Mouse (Mus musculus): ENCODE results near the gene Adgrd1. TPM values are rescaled to one million over a fixed set of nuclear protein-coding genes. Genes with fewer than 3 reads are reported as not detected.

The Adgrd1 gene
- total and polyA plus RNA-seq, 2 experiments from 2014 or later, result 0.17 to 0.77 TPM

DNA sequence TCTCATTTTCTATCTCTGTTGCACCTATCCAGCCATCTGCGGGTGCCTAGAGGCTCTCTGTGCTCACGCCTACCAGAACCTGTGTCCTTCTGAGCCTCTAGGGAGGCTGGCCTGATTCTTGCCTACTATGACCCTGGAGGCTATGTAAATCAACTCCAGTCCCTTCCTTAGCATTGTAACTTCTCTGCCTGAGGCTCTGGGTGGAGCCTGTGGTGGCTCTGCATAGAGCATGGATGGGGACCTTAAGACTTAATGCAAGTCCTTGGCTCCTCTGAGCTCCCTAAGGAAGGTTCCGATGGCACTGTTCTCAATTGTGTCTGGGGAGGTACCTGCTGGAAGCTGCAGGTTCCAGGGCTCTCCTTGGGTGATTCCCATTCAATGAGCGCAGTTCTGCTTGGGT is 136.8 kb downstream of the Adgrd1 start:
- no peaks in the 10 kb centered on the region for H3K27me3 ChIP-seq (ENCODE audit: insufficient read depth, low read length)
- H3K4me3 ChIP-seq (ENCODE audit: low read depth, low read length), result no peak overlapping the region
- DNase-seq (ENCODE audit: low spot score) (no peak), ATAC-seq (ENCODE audit: low FRiP score) (no peak)
- H3K9ac ChIP-seq (replicated peaks; ENCODE audit: low read length, poor library complexity, severe bottlenecking), result no peak overlapping the region
- 90% methylated on average over 4 of the region's 4 CpGs for WGBS
- no peaks in the 10 kb centered on the region for H3K36me3 ChIP-seq (ENCODE audit: insufficient read depth, low read length)
- no peak overlapping the region for H3K4me2 ChIP-seq (ENCODE audit: low read depth, low read length, poor library complexity, severe bottlenecking)
- no peak for TF ChIP-seq CTCF (IDR thresholded peaks at IDR 0.05)
- H3K27ac ChIP-seq (ENCODE audit: low read depth, low read length), result no peak overlapping the region
- no peaks in the 10 kb centered on the region for H3K4me1 ChIP-seq (ENCODE audit: insufficient read depth, low read length)
- no peaks in the 10 kb centered on the region for H3K9me3 ChIP-seq (ENCODE audit: low read length)

- no peak for ATAC-seq (ENCODE audit: low FRiP score)
- 82% methylated on average over 7 of the region's 7 CpGs for WGBS
Measured at GRCm38 (mm10) chr5:129233881-129234432, 137.4 kb downstream of the Adgrd1 start.

GRCm38 (mm10) chr5:129236366-129236765 is 139.8 kb downstream of the Adgrd1 start:
- no peaks in the 10 kb centered on the region for H3K9me3 ChIP-seq (ENCODE audit: low read length)
- H3K4me1 ChIP-seq (ENCODE audit: insufficient read depth, low read length), result no peaks in the 10 kb centered on the region
- no peak overlapping the region for H3K4me3 ChIP-seq (ENCODE audit: low read depth, low read length)
- no peaks in the 10 kb centered on the region for H3K36me3 ChIP-seq (ENCODE audit: insufficient read depth, low read length)
- ATAC-seq (ENCODE audit: low FRiP score), result no peak
- H3K9ac ChIP-seq (replicated peaks; ENCODE audit: low read length, poor library complexity, severe bottlenecking), result no peak overlapping the region
- no peaks in the 10 kb centered on the region for H3K27me3 ChIP-seq (ENCODE audit: insufficient read depth, low read length)
- peak; percentile 3; the same call in 1 of the 2 replicates for TF ChIP-seq CTCF (IDR thresholded peaks at IDR 0.05)
- no peak for DNase-seq (ENCODE audit: low spot score)
- 87% methylated on average over 11 of the region's 11 CpGs for WGBS
- no peak overlapping the region for H3K27ac ChIP-seq (ENCODE audit: low read depth, low read length)
- H3K4me2 ChIP-seq (ENCODE audit: low read depth, low read length, poor library complexity, severe bottlenecking), result no peak overlapping the region

More at GRCm38 (mm10) chr5:129233881-129234432, 137.4 kb downstream of the Adgrd1 start:
- no peak for DNase-seq (ENCODE audit: low spot score)
- Histone ChIP-seq H3K9me3 (ENCODE audit: low read length) (no peaks in the 10 kb centered on the region), H3K27ac (ENCODE audit: low read depth, low read length) (no peak overlapping the region), H3K4me1 (ENCODE audit: insufficient read depth, low read length) (no peaks in the 10 kb centered on the region), H3K4me3 (ENCODE audit: low read depth, low read length) (no peak overlapping the region), H3K36me3 (ENCODE audit: insufficient read depth, low read length) (no peaks in the 10 kb centered on the region), H3K9ac (replicated peaks; ENCODE audit: low read length, poor library complexity, severe bottlenecking) (no peak overlapping the region), H3K27me3 (ENCODE audit: insufficient read depth, low read length) (no peaks in the 10 kb centered on the region), H3K4me2 (ENCODE audit: low read depth, low read length, poor library complexity, severe bottlenecking) (no peak overlapping the region)
- no peak for TF ChIP-seq CTCF (IDR thresholded peaks at IDR 0.05)

GRCm38 (mm10) chr5:129241865-129242264 is 145.3 kb downstream of the Adgrd1 start:
- Histone ChIP-seq H3K4me3 (ENCODE audit: low read depth, low read length) (no peak overlapping the region), H3K36me3 (ENCODE audit: insufficient read depth, low read length) (no peaks in the 10 kb centered on the region), H3K4me1 (ENCODE audit: insufficient read depth, low read length) (peaks cover 6% of the 10 kb centered on the region; the same call in 1 of the 2 replicates), H3K9me3 (ENCODE audit: low read length) (no peaks in the 10 kb centered on the region), H3K4me2 (ENCODE audit: low read depth, low read length, poor library complexity, severe bottlenecking) (no peak overlapping the region), H3K27me3 (ENCODE audit: insufficient read depth, low read length) (no peaks in the 10 kb centered on the region), H3K9ac (replicated peaks; ENCODE audit: low read length, poor library complexity, severe bottlenecking) (no peak overlapping the region), H3K27ac (ENCODE audit: low read depth, low read length) (no peak overlapping the region)
- 75% methylated on average over 11 of the region's 11 CpGs for WGBS
- no peak for ATAC-seq (ENCODE audit: low FRiP score)
- no peak for DNase-seq (ENCODE audit: low spot score)
- no peak for TF ChIP-seq CTCF (IDR thresholded peaks at IDR 0.05)

DNA sequence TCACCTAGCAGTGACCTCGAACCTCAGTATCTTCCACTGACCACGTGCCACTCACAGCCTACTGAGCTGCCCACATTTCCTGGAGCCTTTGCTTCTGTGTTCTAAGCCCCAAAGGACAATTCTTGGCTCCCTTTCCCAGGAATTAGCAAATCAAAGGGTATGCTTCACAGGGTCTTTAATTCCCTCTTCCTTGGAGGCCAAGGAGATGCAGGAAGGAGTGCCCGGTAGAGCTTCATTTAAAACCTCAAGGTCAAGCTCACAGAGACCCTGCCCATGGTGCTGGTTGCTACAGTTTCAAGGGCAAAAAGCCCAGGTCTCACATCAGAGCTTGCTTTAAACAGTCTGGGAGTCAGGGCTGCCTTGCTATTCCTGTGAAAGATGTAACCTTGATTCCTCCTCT is 145.7 kb downstream of the Adgrd1 start:
- Histone ChIP-seq H3K4me2 (ENCODE audit: low read depth, low read length, poor library complexity, severe bottlenecking) (no peak overlapping the region), H3K9me3 (ENCODE audit: low read length) (no peaks in the 10 kb centered on the region), H3K4me1 (ENCODE audit: insufficient read depth, low read length) (peaks cover 6% of the 10 kb centered on the region; the same call in 1 of the 2 replicates), H3K4me3 (ENCODE audit: low read depth, low read length) (no peak overlapping the region), H3K27ac (ENCODE audit: low read depth, low read length) (no peak overlapping the region), H3K9ac (replicated peaks; ENCODE audit: low read length, poor library complexity, severe bottlenecking) (no peak overlapping the region), H3K27me3 (ENCODE audit: insufficient read depth, low read length) (no peaks in the 10 kb centered on the region), H3K36me3 (ENCODE audit: insufficient read depth, low read length) (no peaks in the 10 kb centered on the region)
- ATAC-seq (ENCODE audit: low FRiP score), result no peak
- TF ChIP-seq CTCF (IDR thresholded peaks at IDR 0.05), result no peak
- no peak for DNase-seq (ENCODE audit: low spot score)
- WGBS, result 38% methylated on average over 3 of the region's 3 CpGs

DNA sequence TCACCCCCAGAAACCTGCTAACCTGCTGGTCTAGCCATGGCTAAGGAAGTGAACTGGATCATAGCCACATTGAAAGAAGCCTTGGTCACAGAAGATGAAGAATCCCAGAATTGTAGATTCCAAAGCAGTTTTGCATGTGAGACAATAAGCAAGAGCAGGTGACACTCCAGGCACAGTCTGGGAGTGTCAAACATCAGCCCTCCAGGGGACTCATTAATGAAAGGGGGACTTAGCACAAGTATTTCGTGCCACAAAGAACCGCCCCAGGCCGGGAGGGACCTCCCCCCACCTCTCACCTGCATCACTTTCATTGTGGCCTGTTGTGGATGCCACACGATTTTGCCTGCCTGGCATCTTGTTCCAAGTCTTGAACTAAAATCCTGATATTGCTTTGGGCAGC is 146.6 kb downstream of the Adgrd1 start:
- H3K4me1 ChIP-seq (ENCODE audit: insufficient read depth, low read length), result peaks cover 6% of the 10 kb centered on the region; the same call in 1 of the 2 replicates
- no peak overlapping the region for H3K27ac ChIP-seq (ENCODE audit: low read depth, low read length)
- H3K27me3 ChIP-seq (ENCODE audit: insufficient read depth, low read length), result no peaks in the 10 kb centered on the region
- no peak for DNase-seq (ENCODE audit: low spot score)
- no peaks in the 10 kb centered on the region for H3K9me3 ChIP-seq (ENCODE audit: low read length)
- no peak overlapping the region for H3K4me2 ChIP-seq (ENCODE audit: low read depth, low read length, poor library complexity, severe bottlenecking)
- H3K4me3 ChIP-seq (ENCODE audit: low read depth, low read length), result no peak overlapping the region
- WGBS, result 60% methylated on average over 4 of the region's 4 CpGs
- no peaks in the 10 kb centered on the region for H3K36me3 ChIP-seq (ENCODE audit: insufficient read depth, low read length)
- H3K9ac ChIP-seq (replicated peaks; ENCODE audit: low read length, poor library complexity, severe bottlenecking), result no peak overlapping the region
- TF ChIP-seq CTCF (IDR thresholded peaks at IDR 0.05), result no peak
- ATAC-seq (ENCODE audit: low FRiP score), result no peak

Measured in midbrain, postnatal 0 days (tissue).